Mouse (Mus musculus) hindbrain, postnatal 0 days (tissue): ENCODE results near the gene Myom1. TPM values are rescaled to one million over a fixed set of nuclear protein-coding genes. Genes with fewer than 3 reads are reported as not detected.
A peak's percentile ranks its signal among the peaks of the same experiment; 100 is the strongest.

ENCODE experiments used
- ATAC-seq: fragments of 200-750 bp; cut with Nextera tagmentation; 2 replicates; pipeline ENCODE4 v1.8.0; 2017; ENCODE audit warnings: mild to moderate bottlenecking, moderate TSS enrichment, moderate library complexity
- DNase-seq: peaks from one replicate; pipeline ENCODE4 v3.0.0-alpha.2; 2015; ENCODE audit warnings: low spot score
- H3K27ac ChIP-seq: fragments of 300-500 bp; sonication (generic); 2 replicates; pipeline ENCODE4 v1.5.1; 2014; ENCODE audit warnings: mild to moderate bottlenecking
- H3K27me3 ChIP-seq: fragments of 300-500 bp; sonication (generic); 2 replicates; pipeline ENCODE4 v1.6.1; 2014; ENCODE audit warnings: low read length, mixed read lengths; ENCODE audit not compliant: insufficient read depth
- H3K36me3 ChIP-seq: fragments of 300-500 bp; sonication (generic); 2 replicates; pipeline ENCODE4 v1.6.1; 2014; ENCODE audit warnings: low read length, mixed read lengths; ENCODE audit not compliant: insufficient read depth
- H3K4me1 ChIP-seq: fragments of 300-500 bp; sonication (generic); 2 replicates; pipeline ENCODE4 v1.6.1; 2014; ENCODE audit warnings: antibody characterized with exemption, low read length, mixed read lengths; ENCODE audit not compliant: insufficient read depth
- H3K4me2 ChIP-seq: fragments of 300-500 bp; sonication (generic); 2 replicates; pipeline ENCODE4 v1.6.1; 2014; ENCODE audit warnings: low read depth, mild to moderate bottlenecking, low read length, moderate library complexity, mixed read lengths
- H3K4me3 ChIP-seq: fragments of 300-500 bp; sonication (generic); 2 replicates; pipeline ENCODE4 v1.5.1; 2014; ENCODE audit warnings: low read length
- H3K9ac ChIP-seq: fragments of 300-500 bp; sonication (generic); replicated peaks from 2 replicates; pipeline ENCODE4 v1.6.1; 2014; ENCODE audit warnings: mild to moderate bottlenecking, low read length, moderate library complexity, mixed read lengths
- H3K9me3 ChIP-seq: fragments of 300-500 bp; sonication (generic); 2 replicates; pipeline ENCODE4 v1.6.1; 2016; ENCODE audit warnings: low read length, mixed read lengths
- CTCF ChIP-seq: IDR thresholded peaks from 2 replicates; pipeline ENCODE4 v1.5.1; 2016; ENCODE audit warnings: antibody characterized with exemption, control low read depth, low read depth
- WGBS: fragments of 180-500 bp; shearing (Covaris S2); extraction: QIAGEN DNeasy Blood & Tissue Kit; methylation state at CpG from one replicate; pipeline ENCODE4 v1.1.7; 2014; 5-methylcytosine and 5-hydroxymethylcytosine counted together
- polyA plus RNA-seq: library from polyadenylated mRNA; unstranded; fragments of >200 nt; fragmentation: Nextera tagmentation; extraction: Ambion mirVana; gene quantifications from 2 replicates; pipeline ENCODE4 v1.2.1, GENCODE M21; 2015
- total RNA-seq: library from RNA; depleted of rRNA; stranded (reverse); fragments of >200 nt; gene quantifications from 2 replicates; pipeline ENCODE4 v1.2.3, GENCODE M21; 2014

Gene Myom1
- total and polyA plus RNA-seq, 2 experiments from 2014 or later = 0.90 to 1.7 TPM

DNA sequence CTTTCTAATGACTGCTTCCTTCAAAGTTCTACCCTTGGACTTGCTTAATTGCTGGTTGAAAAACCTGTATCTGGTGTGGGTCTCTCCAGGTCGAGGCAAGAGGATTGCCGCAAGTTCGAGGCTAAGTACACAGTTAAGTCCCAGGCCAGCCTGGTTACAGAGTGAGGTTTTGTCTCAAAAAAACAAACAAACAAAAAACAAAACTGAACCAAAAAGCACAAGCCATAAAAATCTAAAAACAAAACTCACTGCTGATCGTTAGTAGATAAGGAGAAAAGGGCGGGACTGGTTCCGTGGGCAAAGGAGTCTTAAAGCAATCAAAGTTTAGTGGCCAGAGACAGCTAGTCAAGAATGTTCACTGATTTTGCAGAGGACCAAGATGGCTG, 16.1 kb upstream of the Myom1 start:
- Histone ChIP-seq H3K9ac (no peak overlapping the region), H3K9me3 (no peaks in the 10 kb centered on the region), H3K4me2 (no peak overlapping the region), H3K27ac (no peak overlapping the region), H3K4me1 (peaks cover 17% of the 10 kb centered on the region; the same call in 1 of the 2 replicates), H3K36me3 (0 out of 2 replicates have a peak, but pooled peaks cover 7% of the 10 kb centered on the region), H3K27me3 (no peaks in the 10 kb centered on the region), H3K4me3 (no peak overlapping the region)
- WGBS = 94% methylated on average over 6 of the region's 6 CpGs
- ATAC-seq (no peak), DNase-seq (no peak)
- TF ChIP-seq CTCF = no peak

DNA sequence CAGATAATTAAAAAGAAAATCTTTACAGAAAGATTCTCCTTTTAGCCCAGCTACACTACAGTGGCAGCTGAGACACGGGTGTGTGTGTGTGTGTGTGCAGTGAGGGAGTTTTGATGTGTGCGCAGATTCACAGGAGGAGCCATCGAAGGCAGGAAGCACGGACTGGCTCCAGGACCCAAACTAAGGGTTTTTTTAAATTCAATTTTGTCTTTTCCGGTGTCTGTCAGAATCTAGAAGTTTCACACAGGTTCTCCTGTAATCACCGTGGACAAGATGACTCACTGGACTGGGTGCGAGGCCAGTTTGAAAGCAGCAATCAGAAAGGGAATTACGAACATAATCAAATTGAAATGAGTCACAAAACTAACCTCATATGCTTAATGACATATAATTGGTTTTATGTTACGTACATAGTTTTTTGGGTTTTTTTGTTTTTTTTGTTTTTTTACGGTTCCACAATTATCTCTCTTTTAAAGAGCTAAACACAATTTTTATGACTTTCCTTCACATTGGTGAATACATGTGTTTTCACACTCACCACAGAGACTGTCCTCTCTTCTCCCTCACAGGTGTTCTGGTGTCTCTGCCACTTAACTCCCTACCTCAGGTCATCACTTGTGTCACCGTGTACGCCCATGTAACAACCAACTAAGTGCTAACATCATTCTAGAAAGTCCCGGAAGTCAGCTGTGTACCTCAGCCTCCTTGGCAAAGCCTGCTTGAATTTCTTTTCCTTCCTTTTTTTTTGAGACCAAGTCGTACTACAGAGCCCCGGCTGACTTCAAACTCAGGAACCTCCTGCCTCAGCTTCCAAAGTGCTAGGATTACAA, 15.4 kb upstream of the Myom1 start:
- no peak for DNase-seq
- H3K4me1 ChIP-seq = peaks cover 17% of the 10 kb centered on the region; the same call in 1 of the 2 replicates
- no peak overlapping the region for H3K4me3 ChIP-seq
- H3K4me2 ChIP-seq = no peak overlapping the region
- no peak for TF ChIP-seq CTCF
- H3K9ac ChIP-seq = no peak overlapping the region
- no peak overlapping the region for H3K27ac ChIP-seq
- WGBS = 90% methylated on average over 15 of the region's 15 CpGs
- H3K9me3 ChIP-seq = no peaks in the 10 kb centered on the region
- 0 out of 2 replicates have a peak, but pooled peaks cover 1% of the 10 kb centered on the region for H3K36me3 ChIP-seq
- no peak for ATAC-seq
- H3K27me3 ChIP-seq = no peaks in the 10 kb centered on the region

DNA sequence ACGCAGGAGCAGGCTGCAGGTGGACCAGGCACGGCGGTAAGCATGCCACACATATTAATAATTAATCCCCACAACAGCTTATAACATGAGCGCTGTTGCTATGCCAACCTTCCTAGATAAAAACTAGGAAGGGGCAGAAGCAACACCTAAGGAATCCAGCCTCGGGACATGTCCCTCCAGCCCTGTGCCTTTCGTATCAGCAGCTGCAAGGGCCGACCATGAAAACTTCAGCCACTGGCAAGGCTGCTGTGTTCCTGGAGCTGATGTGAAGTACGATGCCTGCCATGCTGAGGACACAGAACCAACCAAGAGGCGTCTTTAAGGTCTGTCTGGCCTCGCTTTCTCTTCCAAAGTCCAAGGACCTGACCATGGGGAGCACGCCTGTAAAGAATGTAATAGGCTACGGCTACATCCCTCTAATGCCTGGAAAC, 14.1 kb upstream of the Myom1 start:
- Histone ChIP-seq H3K9me3 (no peaks in the 10 kb centered on the region), H3K27ac (no peak overlapping the region), H3K4me1 (peaks cover 17% of the 10 kb centered on the region; the same call in 1 of the 2 replicates), H3K27me3 (no peaks in the 10 kb centered on the region), H3K4me2 (0 out of 2 replicates have a peak overlapping the region, but pooled peaks have one; percentile 18), H3K9ac (no peak overlapping the region), H3K36me3 (no peaks in the 10 kb centered on the region), H3K4me3 (no peak overlapping the region)
- ATAC-seq (no peak), DNase-seq (no peak)
- TF ChIP-seq CTCF = no peak
- 80% methylated on average over 12 of the region's 12 CpGs for WGBS

DNA sequence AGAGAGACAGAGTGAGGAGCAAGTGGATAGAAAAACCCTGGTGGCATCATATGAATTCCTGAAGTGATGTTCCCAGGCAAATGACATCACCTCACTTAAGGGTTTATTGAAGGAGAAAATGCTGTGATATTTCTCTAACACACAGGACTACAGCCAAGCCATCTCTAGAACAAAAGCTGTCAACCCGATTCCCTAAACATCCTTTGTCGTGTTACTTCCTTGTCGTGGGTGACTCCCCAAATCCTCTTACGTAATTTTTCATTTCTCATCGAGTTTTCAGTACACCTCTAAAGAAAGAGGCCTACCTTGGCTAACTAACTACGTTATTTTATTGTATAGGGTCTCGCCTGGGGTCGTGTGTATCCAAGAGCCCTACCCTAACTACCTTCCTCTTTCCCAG, 13.0 kb upstream of the Myom1 start:
- ATAC-seq (no peak), DNase-seq (no peak)
- peak overlapping the region; percentile 74 for H3K4me2 ChIP-seq
- peak overlapping the region; percentile 93 for H3K9ac ChIP-seq
- peak overlapping the region; percentile 96 for H3K4me3 ChIP-seq
- H3K9me3 ChIP-seq = no peaks in the 10 kb centered on the region
- 39% methylated on average over 8 of the region's 8 CpGs for WGBS
- H3K27ac ChIP-seq = peak overlapping the region; percentile 97
- TF ChIP-seq CTCF = no peak
- peaks cover 17% of the 10 kb centered on the region; the same call in 1 of the 2 replicates for H3K4me1 ChIP-seq
- no peaks in the 10 kb centered on the region for H3K27me3 ChIP-seq
- H3K36me3 ChIP-seq = no peaks in the 10 kb centered on the region

DNA sequence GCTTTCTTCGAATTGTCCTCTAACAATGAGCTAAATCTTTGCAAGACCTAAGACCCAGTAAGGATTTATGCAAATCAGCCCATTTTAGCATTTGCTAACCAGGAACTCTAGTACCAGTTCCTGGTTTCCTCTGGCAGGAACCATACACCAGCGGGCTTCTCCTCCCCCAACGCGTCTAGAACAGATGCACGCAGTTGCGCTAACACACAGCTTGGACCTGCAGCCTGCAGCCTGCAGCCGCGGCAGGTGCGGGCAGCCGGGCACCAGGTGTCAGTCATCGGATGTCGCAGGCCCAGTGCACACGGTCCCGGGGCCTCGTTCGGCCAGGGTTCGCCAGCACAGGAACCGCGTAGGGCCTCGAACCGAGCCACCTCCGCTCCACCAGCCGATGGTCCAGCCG, 12.4 kb upstream of the Myom1 start:
- Histone ChIP-seq H3K9ac (peak overlapping the region; percentile 93), H3K4me3 (peak overlapping the region; percentile 96), H3K27me3 (no peaks in the 10 kb centered on the region), H3K27ac (peak overlapping the region; percentile 97), H3K9me3 (no peaks in the 10 kb centered on the region), H3K4me2 (peak overlapping the region; percentile 74), H3K4me1 (peaks cover 17% of the 10 kb centered on the region; the same call in 1 of the 2 replicates), H3K36me3 (no peaks in the 10 kb centered on the region)
- no peak for TF ChIP-seq CTCF
- under 1% methylated on average over 24 of the region's 24 CpGs for WGBS
- ATAC-seq (peak; percentile 78), DNase-seq (peak; percentile 59)

DNA sequence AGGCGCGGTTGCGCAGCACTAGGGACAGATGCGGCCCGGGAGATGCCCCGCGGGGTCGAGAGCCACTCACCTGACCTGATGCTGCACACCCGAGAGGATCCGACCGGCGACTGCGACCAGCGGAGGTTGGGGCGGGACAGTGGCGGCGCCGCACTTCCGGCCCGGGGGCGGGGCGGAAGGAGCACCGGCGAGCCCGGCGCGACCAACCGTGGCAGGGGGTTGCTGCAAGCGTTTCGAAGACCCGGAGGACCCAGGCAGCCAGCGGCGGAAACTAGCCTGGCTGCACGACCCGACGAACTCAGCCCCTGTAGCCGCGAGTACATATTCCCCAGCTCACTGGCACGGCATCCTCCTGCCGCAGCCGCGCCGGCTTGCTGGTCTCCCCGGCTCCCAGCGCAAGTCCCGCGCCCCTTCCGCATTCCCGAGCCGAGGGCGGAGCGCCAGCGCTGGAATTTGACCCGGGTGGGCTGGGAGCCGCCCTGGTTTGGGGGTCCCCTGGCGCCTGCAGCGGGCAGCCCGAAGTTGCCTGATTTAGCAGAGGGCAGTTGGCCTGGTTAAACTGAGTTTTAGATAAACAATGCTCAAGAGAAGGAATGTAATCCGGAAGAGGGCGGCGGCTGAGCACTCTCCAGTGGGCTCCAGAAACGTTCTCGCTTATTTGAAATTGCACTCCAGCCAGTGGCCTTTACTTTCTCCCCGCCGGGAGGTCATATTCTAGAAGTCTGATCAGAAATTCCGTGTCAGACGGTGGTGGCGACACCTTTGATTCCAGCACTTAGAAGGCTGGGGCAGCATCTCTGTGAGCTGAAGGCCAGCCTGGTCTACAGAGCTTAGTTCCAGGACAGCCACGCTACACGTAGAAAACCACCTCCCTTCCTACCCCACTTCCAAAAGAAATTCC, 11.8 kb upstream of the Myom1 start:
- no peak for TF ChIP-seq CTCF
- Histone ChIP-seq H3K27ac (peak overlapping the region; percentile 97), H3K27me3 (no peaks in the 10 kb centered on the region), H3K4me1 (peaks cover 17% of the 10 kb centered on the region; the same call in 1 of the 2 replicates), H3K9ac (peak overlapping the region; percentile 93), H3K9me3 (no peaks in the 10 kb centered on the region), H3K36me3 (peaks cover 2% of the 10 kb centered on the region; the same call in 1 of the 2 replicates), H3K4me3 (peak overlapping the region; percentile 96), H3K4me2 (peak overlapping the region; percentile 74)
- 1% methylated on average over 68 of the region's 70 CpGs for WGBS
- DNase-seq (peak; percentile 88), ATAC-seq (peak; percentile 95)
